Mouse (Mus musculus) hindbrain, embryonic 16.5 days (tissue): ENCODE data around the gene Mmp28. TPM values are rescaled to one million over a fixed set of nuclear protein-coding genes. Genes with fewer than 3 reads are reported as not detected.

Experiments
- ATAC-seq: fragments of 200-750 bp; cut with Nextera tagmentation; 2 replicates; pipeline ENCODE4 v1.8.0; 2017; ENCODE audit warnings: moderate TSS enrichment, moderate library complexity
- H3K27ac ChIP-seq: fragments of 300-500 bp; sonication (generic); 2 replicates; pipeline ENCODE4 v1.5.1; 2014; ENCODE audit warnings: low read depth, mild to moderate bottlenecking, control low read depth, low read length, moderate library complexity
- H3K27me3 ChIP-seq: fragments of 300-500 bp; sonication (generic); replicated peaks from 2 replicates; pipeline ENCODE4 v1.6.1; 2014; ENCODE audit warnings: low read length; ENCODE audit not compliant: control insufficient read depth, insufficient read depth
- H3K36me3 ChIP-seq: fragments of 300-500 bp; sonication (generic); 2 replicates; pipeline ENCODE4 v1.6.1; 2014; ENCODE audit warnings: mild to moderate bottlenecking, low read length, moderate library complexity, mixed read lengths; ENCODE audit not compliant: control insufficient read depth, insufficient read depth
- H3K4me1 ChIP-seq: fragments of 300-500 bp; sonication (generic); 2 replicates; pipeline ENCODE4 v1.6.1; 2014; ENCODE audit warnings: low read depth, low read length; ENCODE audit not compliant: control insufficient read depth, insufficient read depth
- H3K4me2 ChIP-seq: fragments of 300-500 bp; sonication (generic); 2 replicates; pipeline ENCODE4 v1.6.1; 2014; ENCODE audit warnings: mild to moderate bottlenecking, low read length, control low read depth, moderate library complexity
- H3K4me3 ChIP-seq: fragments of 300-500 bp; sonication (generic); 2 replicates; pipeline ENCODE4 v1.5.1; 2014; ENCODE audit warnings: mild to moderate bottlenecking, low read length, control low read depth, moderate library complexity
- H3K9ac ChIP-seq: fragments of 300-500 bp; sonication (generic); 2 replicates; pipeline ENCODE4 v1.6.1; 2014; ENCODE audit warnings: low read depth, mild to moderate bottlenecking, control low read depth, low read length, moderate library complexity
- H3K9me3 ChIP-seq: fragments of 300-500 bp; sonication (generic); 2 replicates; pipeline ENCODE4 v1.6.1; 2014; ENCODE audit warnings: mild to moderate bottlenecking, low read length, moderate library complexity; ENCODE audit not compliant: control insufficient read depth
- WGBS: fragments of 180-500 bp; shearing (Covaris S2); extraction: QIAGEN DNeasy Blood & Tissue Kit; methylation state at CpG from one replicate; pipeline ENCODE4 v1.1.7; 2014; 5-methylcytosine and 5-hydroxymethylcytosine counted together
- polyA plus RNA-seq: library from polyadenylated mRNA; unstranded; fragments of >200 nt; fragmentation: Nextera tagmentation; extraction: Ambion mirVana; gene quantifications from 2 replicates; pipeline ENCODE4 v1.2.1, GENCODE M21; 2015

Gene Mmp28
- polyA plus RNA-seq, result 3.2 and 3.4 TPM in 2 replicates

- Histone ChIP-seq H3K36me3 (no peaks in the 10 kb centered on the region), H3K4me3 (peak within 1 kb of the TSS; percentile 65), H3K9ac (peak within 1 kb of the TSS; percentile 71), H3K4me2 (peak within 1 kb of the TSS; percentile 96), H3K4me1 (peaks cover 13% of the 10 kb centered on the region), H3K27ac (no peak within 1 kb of the TSS; the same call in 1 of the 2 replicates), H3K27me3 (peaks cover 5% of the 10 kb centered on the region), H3K9me3 (no peaks in the 10 kb centered on the region)
- peak; percentile 62 for ATAC-seq
- WGBS, result under 1% methylated on average over 29 of the region's 42 CpGs
Measured at GRCm38 (mm10) chr11:83462711-83463244, at the start of gene Mmp28. Gene Mmp28, minus strand, starts transcription at chr11:83463071.

GRCm38 (mm10) chr11:83509521-83509920 lies 46.6 kb upstream of the Mmp28 start:
- Histone ChIP-seq H3K4me3 (no peak overlapping the region), H3K4me2 (no peak overlapping the region), H3K27me3 (no peaks in the 10 kb centered on the region), H3K4me1 (no peaks in the 10 kb centered on the region), H3K9ac (no peak overlapping the region), H3K9me3 (no peaks in the 10 kb centered on the region), H3K36me3 (peaks cover 6% of the 10 kb centered on the region), H3K27ac (no peak overlapping the region)
- no peak for ATAC-seq

GRCm38 (mm10) chr11:83504308-83504707 lies 41.4 kb upstream of the Mmp28 start:
- ATAC-seq, result no peak
- H3K4me2 ChIP-seq, result no peak overlapping the region
- no peak overlapping the region for H3K27ac ChIP-seq
- no peaks in the 10 kb centered on the region for H3K27me3 ChIP-seq
- WGBS, result 89% methylated on average over 5 of the region's 5 CpGs
- no peak overlapping the region for H3K4me3 ChIP-seq
- no peak overlapping the region for H3K9ac ChIP-seq
- H3K9me3 ChIP-seq, result no peaks in the 10 kb centered on the region
- no peaks in the 10 kb centered on the region for H3K4me1 ChIP-seq
- H3K36me3 ChIP-seq, result peaks cover 19% of the 10 kb centered on the region

- H3K27me3 ChIP-seq, result no peaks in the 10 kb centered on the region
- WGBS, result 63% methylated on average over 2 of the region's 2 CpGs
- no peak overlapping the region for H3K4me2 ChIP-seq
- peaks cover 3% of the 10 kb centered on the region; the same call in 1 of the 2 replicates for H3K36me3 ChIP-seq
- H3K4me1 ChIP-seq, result peaks cover 3% of the 10 kb centered on the region; the same call in 1 of the 2 replicates
- H3K27ac ChIP-seq, result no peak overlapping the region
- H3K4me3 ChIP-seq, result no peak overlapping the region
- H3K9ac ChIP-seq, result no peak overlapping the region
- no peak for ATAC-seq
- no peaks in the 10 kb centered on the region for H3K9me3 ChIP-seq
Measured at GRCm38 (mm10) chr11:83495571-83495970, 32.7 kb upstream of the Mmp28 start.

- no peaks in the 10 kb centered on the region for H3K9me3 ChIP-seq
- no peak for ATAC-seq
- H3K4me2 ChIP-seq, result no peak overlapping the region
- no peak overlapping the region for H3K27ac ChIP-seq
- H3K27me3 ChIP-seq, result no peaks in the 10 kb centered on the region
- WGBS, result 93% methylated on average over 4 of the region's 4 CpGs
- peaks cover 8% of the 10 kb centered on the region for H3K36me3 ChIP-seq
- peaks cover 3% of the 10 kb centered on the region; the same call in 1 of the 2 replicates for H3K4me1 ChIP-seq
- no peak overlapping the region for H3K9ac ChIP-seq
- H3K4me3 ChIP-seq, result no peak overlapping the region
Measured at GRCm38 (mm10) chr11:83491488-83491887, 28.6 kb upstream of the Mmp28 start.

GRCm38 (mm10) chr11:83473235-83474016 lies 10.6 kb upstream of the Mmp28 start:
- no peaks in the 10 kb centered on the region; the same call in 1 of the 2 replicates for H3K27me3 ChIP-seq
- peak overlapping the region; percentile 99 for H3K27ac ChIP-seq
- H3K9ac ChIP-seq, result peak overlapping the region; percentile 95
- peak overlapping the region; percentile 88 for H3K4me3 ChIP-seq
- ATAC-seq, result peak; percentile 89
- peaks cover 20% of the 10 kb centered on the region for H3K4me1 ChIP-seq
- peak overlapping the region; percentile 88 for H3K4me2 ChIP-seq
- 0 out of 2 replicates have a peak, but pooled peaks cover 3% of the 10 kb centered on the region for H3K36me3 ChIP-seq
- under 1% methylated on average over 45 of the region's 52 CpGs for WGBS
- no peaks in the 10 kb centered on the region for H3K9me3 ChIP-seq

- Histone ChIP-seq H3K9ac (peak within 1 kb of the TSS; percentile 95), H3K4me1 (peaks cover 20% of the 10 kb centered on the region), H3K36me3 (0 out of 2 replicates have a peak, but pooled peaks cover 3% of the 10 kb centered on the region), H3K27ac (peak within 1 kb of the TSS; percentile 99), H3K27me3 (no peaks in the 10 kb centered on the region; the same call in 1 of the 2 replicates), H3K4me2 (peak within 1 kb of the TSS; percentile 88), H3K4me3 (peak within 1 kb of the TSS; percentile 88), H3K9me3 (no peaks in the 10 kb centered on the region)
- WGBS, result under 1% methylated on average over 64 of the region's 66 CpGs
- ATAC-seq, result peak; percentile 99
Measured at GRCm38 (mm10) chr11:83472324-83473234, 9.7 kb upstream of the Mmp28 start, which contains the start of gene Taf15. Gene Taf15, plus strand, starts transcription at chr11:83473086.

GRCm38 (mm10) chr11:83471766-83472165 lies 8.9 kb upstream of the Mmp28 start:
- Histone ChIP-seq H3K36me3 (0 out of 2 replicates have a peak, but pooled peaks cover under 1% of the 10 kb centered on the region), H3K27me3 (no peaks in the 10 kb centered on the region; the same call in 1 of the 2 replicates), H3K4me2 (peak overlapping the region; percentile 74), H3K27ac (no peak overlapping the region), H3K9me3 (no peaks in the 10 kb centered on the region), H3K4me3 (no peak overlapping the region), H3K4me1 (peaks cover 20% of the 10 kb centered on the region), H3K9ac (no peak overlapping the region)
- 88% methylated on average over 2 of the region's 2 CpGs for WGBS
- no peak for ATAC-seq
